Mouse (Mus musculus) forebrain, embryonic 12.5 days (tissue): ENCODE data around the gene Ammecr1. TPM values are rescaled to one million over a fixed set of nuclear protein-coding genes. Genes with fewer than 3 reads are reported as not detected.

Source experiments
- ATAC-seq: fragments of 200-750 bp; cut with Nextera tagmentation; 2 replicates; pipeline ENCODE4 v1.8.0; 2017; ENCODE audit warnings: moderate TSS enrichment; ENCODE audit not compliant: low FRiP score
- H3K27ac ChIP-seq: fragments of 300-500 bp; sonication (generic); 2 replicates; pipeline ENCODE4 v1.5.1; 2016; ENCODE audit warnings: mild to moderate bottlenecking
- H3K27me3 ChIP-seq: fragments of 300-500 bp; sonication (generic); 2 replicates; pipeline ENCODE4 v1.6.1; 2016; ENCODE audit warnings: mild to moderate bottlenecking
- H3K36me3 ChIP-seq: fragments of 300-500 bp; sonication (generic); replicated peaks from 2 replicates; pipeline ENCODE4 v1.6.1; 2016; ENCODE audit warnings: mild to moderate bottlenecking
- H3K4me1 ChIP-seq: fragments of 300-500 bp; sonication (generic); 2 replicates; pipeline ENCODE4 v1.6.1; 2016
- H3K4me2 ChIP-seq: fragments of 300-500 bp; sonication (generic); 2 replicates; pipeline ENCODE4 v1.6.1; 2016; ENCODE audit warnings: mild to moderate bottlenecking, moderate library complexity
- H3K4me3 ChIP-seq: fragments of 300-500 bp; sonication (generic); replicated peaks from 2 replicates; pipeline ENCODE4 v1.5.1; 2016; ENCODE audit warnings: mild to moderate bottlenecking
- H3K9ac ChIP-seq: fragments of 300-500 bp; sonication (generic); 2 replicates; pipeline ENCODE4 v1.6.1; 2016; ENCODE audit warnings: mild to moderate bottlenecking
- H3K9me3 ChIP-seq: fragments of 300-500 bp; sonication (generic); 2 replicates; pipeline ENCODE4 v1.6.1; 2016
- WGBS: fragments of 180-500 bp; shearing (Covaris S2); methylation state at CpG from one replicate; pipeline ENCODE4 v1.1.7; 2016; 5-methylcytosine and 5-hydroxymethylcytosine counted together
- polyA plus RNA-seq: library from polyadenylated mRNA; unstranded; fragments of >200 nt; fragmentation: Nextera tagmentation; extraction: Ambion mirVana; gene quantifications from 2 replicates; pipeline ENCODE4 v1.2.1, GENCODE M21; 2016

The Ammecr1 gene
- polyA plus RNA-seq, 1 experiment from 2014 or later: 11.3 TPM

- 96% methylated on average over 3 of the region's 3 CpGs for WGBS
- ATAC-seq: no peak
- H3K4me1 ChIP-seq: no peaks in the 10 kb centered on the region
- no peak overlapping the region for H3K4me3 ChIP-seq
- H3K36me3 ChIP-seq: no peaks in the 10 kb centered on the region
- H3K9ac ChIP-seq: no peak overlapping the region
- no peaks in the 10 kb centered on the region for H3K9me3 ChIP-seq
- no peak overlapping the region for H3K27ac ChIP-seq
- H3K4me2 ChIP-seq: no peak overlapping the region
- peaks cover 9% of the 10 kb centered on the region; the same call in 1 of the 2 replicates for H3K27me3 ChIP-seq
Measured at GRCm38 (mm10) chrX:142837316-142837715, 129.2 kb downstream of the Ammecr1 start.

GRCm38 (mm10) chrX:142836399-142836798 lies 130.1 kb downstream of the Ammecr1 start:
- ATAC-seq: no peak
- H3K4me3 ChIP-seq: no peak overlapping the region
- no peaks in the 10 kb centered on the region for H3K36me3 ChIP-seq
- WGBS: 90% methylated on average over 7 of the region's 7 CpGs
- H3K27me3 ChIP-seq: peaks cover 5% of the 10 kb centered on the region; the same call in 1 of the 2 replicates
- no peaks in the 10 kb centered on the region for H3K4me1 ChIP-seq
- no peak overlapping the region for H3K9ac ChIP-seq
- no peaks in the 10 kb centered on the region for H3K9me3 ChIP-seq
- no peak overlapping the region for H3K4me2 ChIP-seq
- H3K27ac ChIP-seq: no peak overlapping the region

GRCm38 (mm10) chrX:142834807-142835206 lies 131.7 kb downstream of the Ammecr1 start:
- H3K36me3 ChIP-seq: no peaks in the 10 kb centered on the region
- no peak overlapping the region for H3K9ac ChIP-seq
- no peak for ATAC-seq
- H3K27ac ChIP-seq: no peak overlapping the region
- H3K4me2 ChIP-seq: no peak overlapping the region
- no peak overlapping the region for H3K4me3 ChIP-seq
- no peaks in the 10 kb centered on the region for H3K9me3 ChIP-seq
- no peaks in the 10 kb centered on the region for H3K4me1 ChIP-seq
- H3K27me3 ChIP-seq: peaks cover 5% of the 10 kb centered on the region; the same call in 1 of the 2 replicates
- 89% methylated on average over 6 of the region's 6 CpGs for WGBS

- WGBS: 85% methylated on average over 13 of the region's 13 CpGs
Measured at GRCm38 (mm10) chrX:142833164-142833796, 133.2 kb downstream of the Ammecr1 start.

GRCm38 (mm10) chrX:142832221-142832620 lies 134.3 kb downstream of the Ammecr1 start:
- H3K27me3 ChIP-seq: peaks cover 5% of the 10 kb centered on the region; the same call in 1 of the 2 replicates

More at GRCm38 (mm10) chrX:142833164-142833796, 133.2 kb downstream of the Ammecr1 start:
- Histone ChIP-seq H3K36me3 (no peaks in the 10 kb centered on the region), H3K9me3 (no peaks in the 10 kb centered on the region), H3K27ac (no peak overlapping the region), H3K4me1 (no peaks in the 10 kb centered on the region), H3K4me2 (no peak overlapping the region), H3K9ac (no peak overlapping the region), H3K4me3 (no peak overlapping the region), H3K27me3 (peaks cover 5% of the 10 kb centered on the region; the same call in 1 of the 2 replicates)
- no peak for ATAC-seq

GRCm38 (mm10) chrX:142830572-142830971 lies 136.0 kb downstream of the Ammecr1 start:
- ATAC-seq: no peak
- H3K36me3 ChIP-seq: no peaks in the 10 kb centered on the region
- H3K27me3 ChIP-seq: peaks cover 6% of the 10 kb centered on the region; the same call in 1 of the 2 replicates
- H3K9ac ChIP-seq: no peak overlapping the region
- no peaks in the 10 kb centered on the region for H3K4me1 ChIP-seq
- no peak overlapping the region for H3K4me2 ChIP-seq
- 93% methylated on average over 6 of the region's 6 CpGs for WGBS
- no peaks in the 10 kb centered on the region for H3K9me3 ChIP-seq
- no peak overlapping the region for H3K27ac ChIP-seq
- H3K4me3 ChIP-seq: no peak overlapping the region

More at GRCm38 (mm10) chrX:142832221-142832620, 134.3 kb downstream of the Ammecr1 start:
- 86% methylated on average over 3 of the region's 3 CpGs for WGBS
- Histone ChIP-seq H3K36me3 (no peaks in the 10 kb centered on the region), H3K27ac (no peak overlapping the region), H3K4me1 (no peaks in the 10 kb centered on the region), H3K4me3 (no peak overlapping the region), H3K4me2 (no peak overlapping the region), H3K9me3 (no peaks in the 10 kb centered on the region), H3K9ac (no peak overlapping the region)
- ATAC-seq: no peak

- H3K9me3 ChIP-seq: no peaks in the 10 kb centered on the region
- no peaks in the 10 kb centered on the region for H3K4me1 ChIP-seq
- H3K4me2 ChIP-seq: no peak overlapping the region
- H3K36me3 ChIP-seq: no peaks in the 10 kb centered on the region
- H3K27me3 ChIP-seq: peaks cover 6% of the 10 kb centered on the region; the same call in 1 of the 2 replicates
- H3K4me3 ChIP-seq: no peak overlapping the region
- H3K9ac ChIP-seq: no peak overlapping the region
- no peak for ATAC-seq
- no peak overlapping the region for H3K27ac ChIP-seq
- 88% methylated on average over 12 of the region's 12 CpGs for WGBS
Measured at GRCm38 (mm10) chrX:142829866-142830470, 136.6 kb downstream of the Ammecr1 start.

GRCm38 (mm10) chrX:142829267-142829666 lies 137.3 kb downstream of the Ammecr1 start:
- Histone ChIP-seq H3K9ac (no peak overlapping the region), H3K36me3 (no peaks in the 10 kb centered on the region), H3K4me3 (no peak overlapping the region), H3K27me3 (peaks cover 6% of the 10 kb centered on the region; the same call in 1 of the 2 replicates), H3K9me3 (no peaks in the 10 kb centered on the region), H3K4me2 (no peak overlapping the region), H3K27ac (no peak overlapping the region), H3K4me1 (no peaks in the 10 kb centered on the region)
- 94% methylated on average over 2 of the region's 2 CpGs for WGBS
- no peak for ATAC-seq

GRCm38 (mm10) chrX:142828184-142828908 lies 138.2 kb downstream of the Ammecr1 start:
- H3K27me3 ChIP-seq: peaks cover 8% of the 10 kb centered on the region; the same call in 1 of the 2 replicates
- no peak overlapping the region for H3K4me2 ChIP-seq
- ATAC-seq: no peak
- H3K9ac ChIP-seq: no peak overlapping the region
- H3K4me1 ChIP-seq: no peaks in the 10 kb centered on the region
- WGBS: 66% methylated on average over 13 of the region's 13 CpGs
- H3K9me3 ChIP-seq: no peaks in the 10 kb centered on the region
- H3K4me3 ChIP-seq: no peak overlapping the region
- no peak overlapping the region for H3K27ac ChIP-seq
- no peaks in the 10 kb centered on the region for H3K36me3 ChIP-seq

- no peaks in the 10 kb centered on the region for H3K9me3 ChIP-seq
- no peak overlapping the region for H3K4me3 ChIP-seq
- H3K4me1 ChIP-seq: no peaks in the 10 kb centered on the region
- no peaks in the 10 kb centered on the region for H3K36me3 ChIP-seq
- no peak for ATAC-seq
- peaks cover 11% of the 10 kb centered on the region; the same call in 1 of the 2 replicates for H3K27me3 ChIP-seq
- H3K9ac ChIP-seq: no peak overlapping the region
- no peak overlapping the region for H3K27ac ChIP-seq
- 53% methylated on average over 1 of the region's 1 CpGs for whole genome bisulfite sequencing
- no peak overlapping the region for H3K4me2 ChIP-seq
Measured at GRCm38 (mm10) chrX:142827644-142828043, 138.9 kb downstream of the Ammecr1 start.

- no peaks in the 10 kb centered on the region for H3K4me1 ChIP-seq
- peaks cover 11% of the 10 kb centered on the region; the same call in 1 of the 2 replicates for H3K27me3 ChIP-seq
Measured at GRCm38 (mm10) chrX:142825309-142825708, 141.2 kb downstream of the Ammecr1 start.

GRCm38 (mm10) chrX:142821846-142822245 lies 144.7 kb downstream of the Ammecr1 start:
- no peak overlapping the region for H3K27ac ChIP-seq
- no peaks in the 10 kb centered on the region for H3K4me1 ChIP-seq
- H3K9me3 ChIP-seq: no peaks in the 10 kb centered on the region
- no peaks in the 10 kb centered on the region for H3K36me3 ChIP-seq
- ATAC-seq: peak; percentile 46; the same call in 1 of the 2 replicates
- H3K4me2 ChIP-seq: no peak overlapping the region
- 39% methylated on average over 3 of the region's 3 CpGs for WGBS
- no peak overlapping the region for H3K9ac ChIP-seq
- peaks cover 8% of the 10 kb centered on the region; the same call in 1 of the 2 replicates for H3K27me3 ChIP-seq
- no peak overlapping the region for H3K4me3 ChIP-seq

More at GRCm38 (mm10) chrX:142825309-142825708, 141.2 kb downstream of the Ammecr1 start:
- H3K4me2 ChIP-seq: no peak overlapping the region
- H3K9ac ChIP-seq: no peak overlapping the region
- no peaks in the 10 kb centered on the region for H3K9me3 ChIP-seq
- no peaks in the 10 kb centered on the region for H3K36me3 ChIP-seq
- WGBS: 82% methylated on average over 1 of the region's 1 CpGs
- H3K27ac ChIP-seq: no peak overlapping the region
- no peak for ATAC-seq
- no peak overlapping the region for H3K4me3 ChIP-seq
